20 mouse cellular contexts compared by ENCODE assay signal in the genomic region with DNA sequence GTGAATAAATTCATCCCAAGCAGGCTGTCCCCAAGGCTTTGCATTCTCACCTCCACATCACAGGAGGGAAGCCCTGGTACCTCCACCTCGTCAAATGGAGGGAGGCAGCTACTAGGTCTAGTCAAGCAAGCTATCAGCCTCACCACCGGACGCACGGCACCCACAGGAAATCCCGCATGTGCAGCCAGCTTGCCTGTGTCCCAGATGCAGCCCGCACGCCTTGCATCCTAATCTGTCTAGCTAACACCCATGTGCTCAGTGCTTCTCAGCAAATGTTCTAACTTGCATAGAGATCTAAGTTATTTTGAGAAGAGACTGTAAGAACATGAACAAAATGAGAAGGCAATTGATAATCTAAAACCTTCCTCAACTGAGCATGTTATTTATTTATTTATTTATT. TPM values are rescaled to one million over a fixed set of nuclear protein-coding genes. Genes with fewer than 3 reads are reported as not detected.
DNase-seq lines count a peak whose midpoint lies in the region; ATAC-seq lines count a peak whose summit lies in the region.
"Had no signal": no experiment of that assay in that cellular context is flagged by ENCODE, and none has a peak within 500 bp of the region (broad histone marks: within the 10 kb centered on the region; RNA-seq: fewer than 3 reads in every experiment).

No protein-coding gene starts in this region.

- peak; percentile 60 to 72 for DNase-seq in right cerebral cortex, postnatal 10 days (ENCODE audit: low spot score in 2 of 2)
- DNase-seq in right cerebral cortex, postnatal 4 days = no peak
- peak; percentile 17 for DNase-seq in T-cell, adult 2 months (ENCODE audit: low spot score)
- peak; percentile 47 for DNase-seq in thymus, postnatal 4 days
- DNase-seq: adrenal gland, adult 8-10 months; B cell, adult 2 months; cerebellum, adult 11 months; cerebellum, adult 9-11 months; forebrain, postnatal 0 days; gastrocnemius, postnatal 14 days; kidney, adult 8-10 months; kidney, postnatal 4 days; liver, embryonic 13.5 days; lung, adult 18-20 months; lung, postnatal 10 days had no signal

- 0 out of 2 replicates have a peak, but pooled peaks have one; percentile 31 for ATAC-seq in common myeloid progenitor, adult 5-6 weeks (replicated peaks; ENCODE audit: low read depth, poor library complexity, severe bottlenecking)
- ATAC-seq in megakaryocyte-erythroid progenitor cell, adult 5-6 weeks (replicated peaks; ENCODE audit: low FRiP score, low TSS enrichment, poor library complexity, severe bottlenecking) = no peak
- ATAC-seq: forebrain, postnatal 0 days; hindbrain, postnatal 0 days; intestine, embryonic 15.5 days; midbrain, embryonic 16.5 days had no signal

RNA-seq across cellular contexts. Expression of a gene that starts 29.7 kb away (rescaled TPM):
- total RNA-seq in common myeloid progenitor, adult 5-6 weeks (2017) = 0.55 and 4.6 TPM in 2 replicates
- 1.4 TPM in 1 of 2 replicates, not detected in the other for total RNA-seq in megakaryocyte-erythroid progenitor cell, adult 5-6 weeks (2014; fragmentation: Nextera tagmentation)
- 0.04 and 0.89 TPM in 2 replicates for total RNA-seq in megakaryocyte-erythroid progenitor cell, adult 5-6 weeks (2017)

RNA-seq across cellular contexts. Expression of a gene that starts 29.9 kb away (rescaled TPM):
- 2,000 and 2,611 TPM in 2 replicates for total RNA-seq in common myeloid progenitor, adult 5-6 weeks (2017)
- 3,282 and 3,383 TPM in 2 replicates for total RNA-seq in megakaryocyte-erythroid progenitor cell, adult 5-6 weeks (2014; fragmentation: Nextera tagmentation)
- 1,974 and 2,153 TPM in 2 replicates for total RNA-seq in megakaryocyte-erythroid progenitor cell, adult 5-6 weeks (2017)

RNA-seq across cellular contexts. Expression of a gene that starts 36.0 kb away (rescaled TPM):
- total RNA-seq in common myeloid progenitor, adult 5-6 weeks (2017) = 2.1 and 19.5 TPM in 2 replicates
- 0.87 and 8.1 TPM in 2 replicates for total RNA-seq in megakaryocyte-erythroid progenitor cell, adult 5-6 weeks (2014; fragmentation: Nextera tagmentation)
- 0.66 and 0.88 TPM in 2 replicates for total RNA-seq in megakaryocyte-erythroid progenitor cell, adult 5-6 weeks (2017)
